Mouse (Mus musculus) cerebellum, adult 9-10 months (tissue): ENCODE results near the gene Daam1.

Experiments used
- DNase-seq: peaks from one replicate; pipeline ENCODE4 v3.0.0; 2022

Daam1 gene

DNA sequence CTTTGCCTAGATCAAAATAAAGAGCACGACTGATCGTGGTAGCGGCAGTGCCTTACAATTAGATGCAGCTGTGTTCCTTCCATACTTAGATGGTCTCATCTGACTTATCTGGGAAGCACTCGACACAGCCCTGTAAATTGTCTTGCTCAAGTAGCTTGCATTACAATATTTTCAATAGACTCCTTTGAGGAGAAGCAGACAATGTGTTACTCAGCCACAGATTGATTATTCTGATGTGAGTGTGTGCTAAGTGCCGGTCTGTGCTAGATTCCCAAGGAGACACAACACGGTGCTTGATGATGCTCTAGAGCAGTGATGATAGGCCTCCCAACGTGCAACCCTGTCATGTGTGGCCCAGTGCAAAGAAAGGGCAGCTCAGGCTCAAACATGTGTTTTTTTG is 70.3 kb downstream of the Daam1 start:
- no peak for DNase-seq

DNA sequence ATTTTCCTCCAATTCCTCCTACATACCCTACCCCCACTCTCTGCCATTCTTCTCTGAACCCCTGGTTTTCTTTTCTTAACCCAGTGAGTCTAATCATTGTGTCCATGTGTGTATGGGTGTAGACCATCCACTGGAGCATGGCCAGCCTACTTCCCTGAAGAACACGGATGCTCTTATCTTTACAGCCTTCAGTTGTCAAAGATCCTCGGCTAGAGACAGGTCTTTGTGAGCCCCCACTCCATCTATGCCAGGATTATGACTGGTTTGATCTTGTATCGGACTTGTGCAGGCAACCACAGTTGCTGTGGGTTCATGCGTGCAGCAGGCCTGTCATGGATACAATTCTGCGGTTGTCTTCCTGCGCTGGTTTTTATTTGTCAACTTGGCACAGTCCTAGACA is 71.0 kb downstream of the Daam1 start:
- DNase-seq, result no peak

DNA sequence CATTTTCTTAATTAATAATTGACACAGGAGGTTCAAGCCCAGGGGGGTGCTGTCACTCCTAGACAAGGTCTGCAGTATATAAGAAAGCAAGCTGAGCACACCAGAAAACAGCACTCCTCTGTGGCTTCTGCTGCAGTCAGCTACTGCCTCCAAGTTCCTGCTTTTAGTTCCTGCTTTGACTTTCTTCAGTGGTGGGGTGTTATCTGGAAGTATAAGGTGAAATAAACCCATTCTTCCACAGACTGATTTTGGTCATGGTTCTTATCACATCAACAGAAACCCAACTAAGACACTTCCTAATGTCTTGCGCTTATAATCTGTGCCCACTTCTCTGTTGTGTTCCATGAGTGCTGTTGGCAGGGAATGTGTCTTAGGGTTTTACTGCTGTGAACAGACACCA is 71.4 kb downstream of the Daam1 start:
- DNase-seq, result no peak

DNA sequence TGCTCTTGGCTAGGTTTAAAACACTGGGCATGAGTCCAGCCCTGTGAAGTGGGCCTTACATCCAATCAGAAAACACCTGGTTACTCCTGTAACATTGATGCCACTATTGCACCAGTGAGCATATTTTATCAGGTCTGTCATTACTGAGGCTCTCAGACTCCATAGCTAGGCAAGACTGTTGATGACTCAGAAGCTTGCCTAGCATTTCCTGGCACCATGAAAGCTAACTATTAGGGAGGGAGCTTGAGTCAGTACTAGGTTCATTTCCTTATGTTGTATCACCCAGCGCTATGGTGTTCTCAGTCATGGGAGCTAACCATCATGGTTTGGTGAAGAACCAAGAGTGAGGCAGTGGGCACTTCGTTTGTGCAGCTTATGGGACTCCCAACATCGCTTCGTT is 72.3 kb downstream of the Daam1 start:
- no peak for DNase-seq

DNA sequence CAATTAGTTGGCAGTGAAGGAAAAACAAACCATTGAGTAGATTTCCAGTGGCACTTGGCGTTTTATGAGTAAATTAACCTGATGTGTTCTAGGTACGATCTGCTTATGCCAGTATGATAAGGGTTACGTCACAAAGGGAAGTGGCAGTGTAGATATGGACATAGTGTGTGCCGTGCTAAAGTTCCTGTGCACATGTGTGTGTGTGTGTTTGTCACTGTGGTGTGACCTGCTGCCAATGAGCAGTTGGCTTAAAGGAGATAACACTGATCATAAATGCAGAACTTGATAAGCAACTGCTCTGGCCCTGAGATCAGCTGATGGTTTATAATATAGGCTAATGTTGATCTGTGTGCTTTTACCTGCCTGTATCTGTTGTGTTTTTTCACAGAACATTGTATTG is 73.4 kb downstream of the Daam1 start:
- DNase-seq, result no peak

DNA sequence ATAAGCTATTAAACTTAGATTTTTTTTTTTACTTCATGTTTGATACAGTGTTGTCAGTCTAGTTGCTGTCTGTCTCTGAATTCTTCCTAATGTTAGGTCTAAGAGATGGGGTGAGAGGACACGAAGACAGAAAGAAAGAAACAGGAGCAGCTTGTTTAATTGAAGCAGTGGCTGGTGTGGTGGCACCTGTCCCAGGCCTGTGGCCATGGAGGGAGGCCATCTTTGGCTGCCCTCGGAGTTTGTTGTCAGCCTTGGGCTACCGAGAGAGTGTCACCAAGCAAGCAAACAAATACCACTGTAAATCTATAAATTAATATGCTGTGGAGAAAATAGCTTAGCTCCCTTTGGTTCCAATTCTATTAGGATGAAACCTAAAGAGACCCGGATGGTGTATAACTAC is 74.0 kb downstream of the Daam1 start:
- peak; percentile 36 for DNase-seq

DNA sequence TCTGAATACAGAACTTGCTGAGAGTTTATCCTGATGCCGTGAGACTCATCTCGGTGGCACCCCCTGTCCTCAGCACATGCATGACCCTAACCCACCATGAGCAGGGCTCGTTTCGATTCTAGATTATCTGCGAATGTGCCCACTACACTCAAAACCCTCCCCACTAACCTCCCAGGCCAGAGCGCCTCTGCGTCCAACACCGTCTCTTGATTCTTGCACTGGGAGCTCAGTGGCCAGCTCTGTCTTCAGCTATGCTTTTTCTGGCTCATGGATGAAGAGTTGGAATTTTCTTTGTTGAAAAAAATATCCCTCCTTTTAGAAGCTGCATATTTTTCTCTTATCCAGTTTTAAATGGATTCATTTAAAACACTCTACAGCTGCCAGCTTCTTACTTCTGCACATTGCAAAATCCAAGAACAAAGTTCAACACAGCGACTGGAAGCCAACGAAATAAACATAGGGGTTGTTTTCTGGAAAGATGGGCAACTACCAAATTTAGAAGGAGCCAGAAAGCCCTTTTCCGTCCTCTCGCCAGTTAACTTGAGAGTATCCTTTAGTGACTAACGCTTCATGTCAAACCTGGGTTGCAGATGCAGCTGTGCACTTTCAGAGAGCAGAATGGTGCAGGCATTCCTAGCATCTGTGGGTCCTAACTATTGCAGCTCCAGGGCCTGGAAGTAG is 74.9 kb downstream of the Daam1 start:
- no peak for DNase-seq

DNA sequence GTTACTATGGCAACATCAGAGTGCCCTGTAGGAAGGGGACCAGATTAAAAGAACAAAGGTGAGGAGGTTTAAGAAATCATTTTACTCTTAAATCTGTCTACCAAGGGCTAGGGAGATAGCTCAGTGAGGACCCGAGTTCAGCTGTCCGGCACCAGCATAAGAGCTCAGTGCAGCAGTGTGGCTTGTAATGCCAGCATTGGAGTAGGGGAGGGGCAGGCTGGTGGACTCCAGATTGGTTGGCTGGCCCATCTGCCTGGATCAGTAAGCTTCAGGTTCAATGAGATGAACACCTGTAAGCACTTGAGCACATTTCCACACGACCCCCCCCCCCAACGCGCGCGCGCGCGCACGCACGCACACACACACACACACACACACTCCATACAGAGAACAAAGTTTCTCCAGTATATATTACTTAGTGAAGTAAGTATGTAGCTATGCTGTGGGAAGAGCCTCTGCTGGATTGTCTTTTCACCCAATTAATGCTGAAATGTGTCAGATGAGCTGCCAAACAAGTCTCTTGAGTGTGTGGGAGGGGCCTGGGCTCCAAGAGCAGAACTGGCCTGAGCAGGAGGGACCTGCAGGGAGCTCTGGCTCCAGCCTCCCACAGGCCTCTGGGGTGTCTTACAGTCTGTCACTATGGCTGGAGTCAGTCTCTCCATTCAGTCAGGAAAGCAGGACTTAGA is 75.8 kb downstream of the Daam1 start:
- peak; percentile 51 for DNase-seq

DNA sequence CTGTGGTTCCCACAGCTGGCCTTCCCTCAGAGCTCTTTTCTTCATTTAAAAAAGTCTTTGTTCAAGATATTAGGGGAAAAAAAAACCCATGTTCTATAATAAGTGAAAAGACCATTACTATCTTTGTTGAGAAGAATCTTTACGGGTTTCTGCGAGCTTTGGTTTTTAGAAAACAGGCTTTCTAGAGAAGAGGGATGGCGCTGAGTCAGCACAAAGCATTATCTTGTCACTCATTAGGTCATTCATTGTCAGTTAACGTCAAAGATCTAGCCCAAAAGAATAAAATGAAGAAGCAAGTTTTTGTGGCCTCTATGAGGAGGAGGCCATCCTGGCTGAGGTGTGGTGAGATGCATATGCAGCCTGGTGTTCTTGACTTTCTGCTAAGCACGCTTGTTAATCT is 78.1 kb downstream of the Daam1 start:
- no peak for DNase-seq

DNA sequence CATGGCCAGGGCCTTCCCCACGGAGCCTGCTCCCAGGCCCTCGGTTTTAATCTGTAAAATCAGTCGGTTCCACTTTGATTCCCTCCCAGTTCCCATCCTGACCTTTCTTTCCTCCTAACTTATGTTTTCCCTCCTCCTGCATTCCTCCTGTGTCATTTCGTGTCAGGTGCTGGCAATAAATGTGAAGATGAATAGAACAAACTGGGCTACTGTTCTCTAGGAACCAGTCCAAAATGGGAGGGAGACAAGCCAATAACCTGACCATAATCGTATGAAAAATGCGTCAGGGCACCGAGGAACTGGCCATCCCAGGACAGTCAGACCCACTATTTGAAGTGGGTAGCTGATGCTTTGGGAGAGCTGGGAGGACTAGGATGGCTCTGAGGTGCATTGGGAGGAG is 79.4 kb downstream of the Daam1 start:
- DNase-seq, result peak; percentile 64

DNA sequence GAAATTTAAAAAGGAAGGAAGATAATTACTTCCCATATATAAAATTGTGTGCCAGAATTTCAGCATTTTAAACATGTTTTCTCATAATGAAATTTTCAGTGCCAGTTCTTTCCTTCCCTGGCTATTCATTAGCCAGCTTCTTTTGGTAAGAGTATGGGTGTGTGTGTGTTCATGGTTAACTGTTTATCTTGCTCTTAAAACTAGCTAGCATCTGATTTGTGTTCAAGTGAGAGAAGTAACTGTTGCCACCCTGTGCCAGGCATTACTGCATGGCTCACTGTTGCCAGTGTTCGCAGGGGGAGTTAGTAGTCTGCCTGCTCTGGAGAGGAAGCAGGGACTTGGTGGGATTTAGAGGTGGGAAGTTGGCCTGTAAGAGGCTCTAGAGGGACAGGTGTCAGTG is 81.4 kb downstream of the Daam1 start:
- no peak for DNase-seq

DNA sequence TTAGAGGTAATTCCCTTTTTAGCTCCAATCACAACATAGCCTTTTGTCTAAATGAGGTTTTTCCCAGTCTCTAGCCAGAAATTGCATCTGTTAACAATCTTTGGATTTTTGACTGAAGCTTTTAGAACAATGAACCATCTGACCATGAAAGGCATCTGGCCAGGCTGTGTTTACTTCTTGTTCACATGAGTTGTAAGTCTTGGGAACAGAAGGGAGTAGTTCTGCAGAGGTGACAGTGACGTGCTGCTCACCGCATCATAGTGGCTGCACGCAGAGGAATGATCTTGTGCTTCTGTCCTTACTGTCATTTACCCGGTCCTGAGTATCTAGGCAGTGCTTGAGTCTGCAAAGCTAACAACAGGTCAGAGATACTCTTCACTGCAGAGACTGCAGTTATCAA is 88.3 kb downstream of the Daam1 start:
- no peak for DNase-seq

DNA sequence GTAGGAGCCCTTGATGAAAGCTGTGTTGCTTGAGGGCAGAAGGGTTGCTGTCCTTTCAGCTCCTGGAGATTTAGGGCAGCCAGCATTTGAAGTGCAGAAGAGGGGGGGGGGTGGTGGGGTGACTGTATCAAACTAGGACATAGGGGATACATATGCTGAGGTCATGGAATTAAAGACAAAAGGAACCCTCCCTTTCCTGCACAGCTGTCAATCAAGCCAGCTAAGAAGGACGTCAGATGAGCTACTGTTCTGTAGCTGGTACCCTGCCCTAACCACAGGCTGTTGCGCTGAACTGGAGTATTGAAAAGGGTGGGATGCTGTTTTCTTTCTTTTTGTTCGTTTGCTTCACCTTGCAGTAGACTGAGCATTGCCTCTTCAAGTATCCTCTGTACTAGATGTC is 89.1 kb downstream of the Daam1 start:
- DNase-seq, result no peak

DNA sequence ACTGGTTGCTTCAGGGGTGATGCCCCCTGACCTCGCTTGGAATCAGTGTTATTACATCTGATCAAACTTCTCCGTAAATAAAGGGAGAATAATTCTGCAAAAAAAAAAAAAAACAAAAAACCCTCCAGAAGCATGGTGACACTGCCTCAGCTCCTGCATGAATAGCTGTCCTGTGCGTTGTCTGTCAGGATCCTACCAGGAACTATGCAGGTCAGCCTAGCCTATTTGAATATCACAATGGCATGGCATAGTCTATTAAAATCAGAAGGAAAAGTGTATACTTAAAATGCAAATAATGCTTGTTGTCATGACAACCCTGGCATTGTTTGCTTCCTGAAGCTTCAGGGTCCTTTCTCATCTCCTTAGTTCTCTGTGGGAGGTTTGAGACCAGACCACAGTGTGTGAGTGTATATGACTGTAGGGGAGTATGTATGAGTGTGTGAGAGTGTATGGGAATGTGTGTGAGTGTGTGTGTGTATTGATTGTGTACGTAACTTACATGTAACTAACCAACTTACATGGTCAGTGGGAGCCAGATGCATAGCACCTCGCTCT is 92.0 kb downstream of the Daam1 start:
- no peak for DNase-seq

DNA sequence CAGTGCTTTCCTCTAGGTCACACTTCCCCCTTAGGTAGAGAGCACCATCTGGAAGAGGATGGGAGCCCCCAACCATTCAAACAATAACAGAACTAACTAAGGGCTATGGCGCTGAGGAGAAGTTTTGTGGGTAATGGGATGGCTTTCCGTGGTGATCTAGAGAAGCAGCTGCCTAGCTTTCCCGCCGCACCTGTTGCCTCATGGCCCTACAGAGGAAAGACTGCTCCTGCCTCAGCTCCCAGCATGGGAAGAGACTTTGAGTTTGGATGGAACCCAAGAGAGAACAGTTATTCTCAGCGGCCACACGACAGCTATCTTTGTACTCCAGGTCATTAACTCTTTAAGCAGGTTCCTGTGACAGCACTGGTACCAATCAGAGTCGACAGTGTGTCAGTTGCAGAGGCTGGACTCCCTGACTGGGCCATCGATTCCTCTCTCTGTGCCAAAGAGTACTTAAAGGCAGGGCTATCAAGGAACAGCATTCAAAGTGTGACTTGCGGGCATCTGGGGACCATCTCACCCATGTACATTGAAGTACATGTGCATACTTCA is 94.2 kb downstream of the Daam1 start:
- no peak for DNase-seq

DNA sequence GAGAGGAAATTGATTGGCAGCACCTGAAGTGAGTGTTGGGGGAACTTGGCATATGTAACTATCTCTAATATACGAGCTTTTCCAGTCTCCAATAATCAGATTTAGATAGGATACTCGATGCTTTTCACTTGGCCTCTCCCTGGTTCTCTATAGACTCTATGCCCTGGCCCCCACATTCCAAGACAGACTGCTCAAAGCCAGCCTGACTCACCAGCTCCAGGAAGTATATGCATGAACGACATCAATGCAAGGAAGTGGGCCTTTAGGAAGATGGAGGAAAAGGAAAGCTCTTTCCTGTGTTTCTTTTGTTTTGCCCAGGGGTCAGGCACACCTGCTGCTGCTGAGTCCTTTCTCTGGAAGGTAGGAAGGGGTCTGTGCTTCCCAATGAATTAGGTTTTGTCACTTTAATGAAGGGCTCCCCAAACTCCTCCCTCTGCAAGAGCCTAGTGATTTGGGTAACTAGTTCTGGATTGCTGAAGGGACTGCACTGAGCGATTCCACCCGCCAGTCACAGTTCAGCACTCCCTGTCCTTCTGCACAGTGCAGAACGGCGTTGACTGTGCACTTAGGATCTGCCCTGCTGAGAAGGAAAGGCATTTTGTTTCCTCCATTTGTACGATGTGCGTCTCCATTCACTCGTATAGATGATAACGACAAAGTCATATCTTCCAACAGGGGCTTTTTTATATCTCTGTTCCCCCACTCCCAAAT is 95.3 kb downstream of the Daam1 start:
- DNase-seq, result no peak

DNA sequence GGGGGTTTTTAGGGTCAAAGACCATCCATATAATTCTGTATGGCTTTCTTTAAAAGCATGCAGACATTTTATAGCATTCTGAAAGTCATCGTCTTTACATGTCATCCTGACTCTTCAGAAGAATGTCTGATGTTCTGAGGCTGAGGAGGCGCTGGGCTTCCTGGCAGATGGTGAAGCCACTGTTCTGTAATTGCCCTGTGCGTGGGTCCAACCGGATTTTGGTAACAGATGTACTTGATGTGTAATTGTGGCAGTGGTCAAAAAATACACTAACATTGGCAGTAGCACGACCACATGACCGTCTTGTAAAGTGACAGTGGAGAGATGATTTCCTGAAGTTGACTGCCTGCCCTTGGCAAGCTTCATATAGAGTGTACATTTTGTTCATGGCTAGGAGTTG is 97.2 kb downstream of the Daam1 start:
- no peak for DNase-seq

DNA sequence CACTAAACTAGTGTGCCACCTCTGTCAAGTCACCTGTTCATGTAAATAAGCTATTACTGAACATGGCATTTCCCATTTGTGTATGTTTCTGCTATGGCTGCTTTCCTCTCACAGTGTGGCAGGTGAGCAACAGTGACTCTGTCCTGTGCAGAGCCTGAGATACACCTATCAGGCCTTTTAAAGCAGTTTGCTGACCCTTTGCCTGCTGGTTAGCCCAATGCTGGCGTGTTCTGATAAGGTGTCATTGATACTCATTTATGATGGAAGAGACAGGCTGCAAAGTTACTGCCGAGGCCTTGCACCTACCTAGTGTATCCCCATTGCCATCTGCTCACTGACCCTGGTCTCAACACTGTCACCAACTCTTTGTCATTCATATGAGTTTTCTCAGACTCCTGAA is 99.0 kb downstream of the Daam1 start:
- no peak for DNase-seq

DNA sequence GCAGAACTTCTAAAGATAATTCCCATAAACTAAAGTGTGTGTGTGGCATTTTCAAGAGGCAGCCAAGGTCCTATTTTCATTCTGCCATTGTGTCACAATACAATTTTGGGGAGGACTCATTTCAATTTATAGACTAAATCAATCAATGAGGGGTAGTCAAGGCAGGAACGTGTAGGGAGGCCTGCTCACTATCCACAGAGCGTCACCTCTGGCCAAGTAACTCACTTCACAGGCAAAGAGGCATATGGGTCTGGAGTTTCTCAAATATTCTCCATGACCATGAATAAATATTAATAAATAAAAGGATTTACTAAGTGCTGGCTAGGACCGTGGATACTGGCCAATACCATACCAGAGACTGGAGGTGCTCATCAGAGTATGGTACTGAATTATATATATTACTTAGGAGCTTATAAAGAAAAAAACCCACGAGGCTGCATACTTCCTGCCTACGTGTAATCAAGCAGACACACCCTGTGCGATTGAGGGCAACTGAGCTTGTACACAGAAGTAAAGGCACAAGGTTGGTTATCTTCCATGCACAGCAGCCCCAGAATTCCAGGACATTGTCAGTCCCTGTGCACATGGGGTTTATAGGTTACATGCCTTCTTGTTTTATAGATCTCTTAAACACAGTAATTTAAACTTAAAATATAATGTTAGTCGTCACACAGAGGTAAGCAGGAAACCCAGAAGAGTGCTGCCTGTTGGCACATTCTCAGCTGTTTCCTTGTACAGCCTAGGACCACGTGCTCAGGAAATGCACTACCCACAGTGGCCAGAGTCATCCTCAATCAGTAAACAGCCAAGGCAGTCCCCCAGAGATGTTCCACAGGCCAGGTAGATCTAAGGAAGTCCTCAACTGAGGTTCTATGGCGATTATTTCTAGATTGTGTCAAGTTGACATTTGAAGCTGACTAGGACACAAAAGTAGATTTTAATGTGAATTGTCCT is 101.8 kb downstream of the Daam1 start:
- DNase-seq, result no peak

DNA sequence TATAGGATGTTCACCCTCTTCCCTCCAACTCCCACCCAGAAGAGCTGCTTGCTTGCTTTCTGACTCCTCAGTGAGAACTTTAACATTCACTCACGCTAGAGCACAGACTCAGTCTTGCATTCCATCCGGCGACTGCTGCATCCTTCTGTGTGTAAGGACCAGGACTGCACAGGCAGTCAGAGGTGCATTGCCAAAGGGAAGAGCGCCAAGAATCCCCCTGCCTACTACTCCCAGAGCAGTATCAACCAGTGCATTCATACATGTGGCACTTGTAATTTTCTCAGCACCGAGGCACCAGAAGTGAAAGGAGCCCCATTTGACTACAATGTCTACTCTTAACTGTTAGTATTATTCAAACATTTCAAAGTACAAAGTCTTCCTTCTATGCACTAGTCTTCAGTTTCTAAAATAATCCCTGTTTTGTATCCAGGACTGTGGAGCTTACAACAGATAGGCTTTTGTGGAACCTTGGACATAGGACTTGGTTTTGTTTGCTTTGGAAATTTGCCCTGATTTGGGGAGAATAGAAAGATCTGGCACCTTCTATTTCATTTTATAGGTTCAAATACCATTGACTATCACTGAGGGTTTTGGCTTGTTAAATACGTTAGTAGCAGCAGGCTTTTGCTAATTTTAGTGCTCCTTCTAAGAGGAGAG is 103.2 kb downstream of the Daam1 start:
- DNase-seq, result no peak

DNA sequence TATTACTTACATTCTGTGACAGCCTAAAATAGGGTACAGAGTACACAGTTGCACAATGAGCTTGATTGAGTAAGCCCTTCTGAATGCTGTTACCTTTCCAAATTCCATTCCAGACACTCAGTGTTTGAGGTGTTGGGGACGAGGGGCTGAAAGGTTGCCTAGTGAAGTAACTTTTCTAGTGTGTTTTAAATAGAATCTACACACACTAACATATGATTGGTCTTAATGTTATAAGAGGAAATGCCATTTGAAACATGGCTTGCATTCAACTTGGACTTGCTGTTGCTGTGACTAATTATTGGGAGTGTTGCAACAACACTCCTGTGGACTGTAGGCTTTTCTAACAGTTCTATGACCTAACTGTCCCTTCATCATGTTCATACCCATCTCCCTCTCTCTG is 105.8 kb downstream of the Daam1 start:
- DNase-seq, result no peak

DNA sequence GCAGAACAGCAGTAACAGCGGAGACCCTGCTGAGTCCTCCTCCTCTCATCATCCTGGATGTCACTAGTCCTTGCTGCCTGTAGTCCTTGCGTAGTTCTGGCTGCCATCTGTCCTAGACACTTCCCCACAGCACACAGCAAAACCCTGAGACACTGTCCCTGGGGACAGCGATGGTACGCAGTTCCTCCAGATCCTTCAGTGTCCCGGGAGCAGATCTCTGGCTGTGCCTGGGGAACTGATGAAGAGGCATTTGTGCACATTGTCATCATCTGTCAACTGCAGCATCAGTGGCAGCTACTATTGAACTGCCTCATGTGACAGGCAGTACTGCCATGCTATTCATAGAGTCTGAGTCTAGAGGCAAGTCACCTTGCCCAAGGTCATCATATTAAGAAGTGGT is 107.6 kb downstream of the Daam1 start:
- no peak for DNase-seq
